Mouse (Mus musculus) hindbrain, embryonic 11.5 days (tissue): ENCODE measurements at regions not wholly inside any gene's neighbourhood (a gene's known extent, or its start where the extent isn't known, plus 50 kb on each side); places are given as distances from the start of the nearest gene placed in this dataset.

Experiments used
- ATAC-seq: fragments of 200-750 bp; cut with Nextera tagmentation; 2 replicates; pipeline ENCODE4 v1.8.0; 2017; ENCODE audit warnings: mild to moderate bottlenecking, moderate TSS enrichment, moderate library complexity; ENCODE audit not compliant: low FRiP score
- DNase-seq: peaks from one replicate; pipeline ENCODE4 v3.0.0-alpha.2; 2015; ENCODE audit warnings: low spot score
- H3K27ac ChIP-seq: fragments of 300-500 bp; sonication (generic); 2 replicates; pipeline ENCODE4 v1.5.1; 2014; ENCODE audit warnings: mild to moderate bottlenecking, low read depth, low read length
- H3K27me3 ChIP-seq: fragments of 300-500 bp; sonication (generic); 2 replicates; pipeline ENCODE4 v1.6.1; 2014; ENCODE audit warnings: mild to moderate bottlenecking, low read length, moderate library complexity, mixed read lengths; ENCODE audit not compliant: control insufficient read depth, insufficient read depth
- H3K36me3 ChIP-seq: fragments of 300-500 bp; sonication (generic); 2 replicates; pipeline ENCODE4 v1.6.1; 2014; ENCODE audit warnings: mild to moderate bottlenecking, low read length, moderate library complexity, mixed read lengths; ENCODE audit not compliant: control insufficient read depth, insufficient read depth
- H3K4me1 ChIP-seq: fragments of 300-500 bp; sonication (generic); replicated peaks from 2 replicates; pipeline ENCODE4 v1.6.1; 2014; ENCODE audit warnings: low read length, mixed read lengths; ENCODE audit not compliant: control insufficient read depth, insufficient read depth
- H3K4me2 ChIP-seq: fragments of 300-500 bp; sonication (generic); replicated peaks from 2 replicates; pipeline ENCODE4 v1.6.1; 2014; ENCODE audit warnings: mild to moderate bottlenecking, low read depth, low read length
- H3K4me3 ChIP-seq: fragments of 300-500 bp; sonication (generic); 2 replicates; pipeline ENCODE4 v1.5.1; 2014; ENCODE audit warnings: low read depth, low read length
- H3K9ac ChIP-seq: fragments of 300-500 bp; sonication (generic); 2 replicates; pipeline ENCODE4 v1.6.1; 2014; ENCODE audit warnings: low read depth, low read length
- H3K9me3 ChIP-seq: fragments of 300-500 bp; sonication (generic); 2 replicates; pipeline ENCODE4 v1.6.1; 2016; ENCODE audit warnings: low read length; ENCODE audit not compliant: control insufficient read depth
- WGBS: fragments of 180-500 bp; shearing (Covaris S2); extraction: QIAGEN DNeasy Blood & Tissue Kit; methylation state at CpG from one replicate; pipeline ENCODE4 v1.1.7; 2014; 5-methylcytosine and 5-hydroxymethylcytosine counted together

DNA sequence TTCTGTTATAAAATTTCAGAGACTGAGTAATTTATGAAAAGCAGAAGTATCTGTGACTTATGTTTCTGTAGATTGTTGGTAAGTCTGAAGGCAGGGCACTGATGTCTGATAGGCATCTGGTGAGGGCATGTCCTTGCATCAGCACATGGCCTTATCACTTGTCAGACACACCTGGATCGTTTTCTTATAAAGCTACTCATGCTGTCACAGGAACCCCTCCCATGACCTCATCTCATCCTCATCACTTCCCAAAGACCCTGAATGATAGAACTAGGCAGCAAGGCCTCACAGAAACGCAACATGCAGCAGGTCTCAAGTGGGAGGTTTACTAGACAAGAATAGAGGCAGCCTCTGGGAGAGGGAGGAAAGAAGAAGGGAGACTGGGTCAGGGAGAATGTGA lies 107.0 kb upstream of the Sall1 start:
- WGBS = 88% methylated on average over 2 of the region's 2 CpGs
- no peak overlapping the region for H3K4me2 ChIP-seq
- no peak overlapping the region for H3K4me3 ChIP-seq
- no peaks in the 10 kb centered on the region for H3K36me3 ChIP-seq
- H3K27me3 ChIP-seq = no peaks in the 10 kb centered on the region
- peaks cover 3% of the 10 kb centered on the region; the same call in 1 of the 2 replicates for H3K4me1 ChIP-seq
- no peak for ATAC-seq
- H3K27ac ChIP-seq = no peak overlapping the region
- H3K9ac ChIP-seq = no peak overlapping the region
- no peak for DNase-seq
- H3K9me3 ChIP-seq = no peaks in the 10 kb centered on the region

GRCm38 (mm10) chr8:89141529-89142235 lies 97.7 kb upstream of the Sall1 start:
- peaks cover 2% of the 10 kb centered on the region; the same call in 1 of the 2 replicates for H3K4me1 ChIP-seq
- no peaks in the 10 kb centered on the region for H3K36me3 ChIP-seq
- no peak overlapping the region for H3K27ac ChIP-seq
- H3K4me2 ChIP-seq = no peak overlapping the region
- DNase-seq (no peak), ATAC-seq (no peak)
- no peak overlapping the region for H3K4me3 ChIP-seq
- no peak overlapping the region for H3K9ac ChIP-seq
- H3K9me3 ChIP-seq = no peaks in the 10 kb centered on the region
- 62% methylated on average over 8 of the region's 8 CpGs for WGBS
- H3K27me3 ChIP-seq = no peaks in the 10 kb centered on the region

- H3K9me3 ChIP-seq = no peaks in the 10 kb centered on the region
- no peak overlapping the region for H3K9ac ChIP-seq
- 69% methylated on average over 3 of the region's 3 CpGs for WGBS
- DNase-seq (no peak), ATAC-seq (no peak)
- H3K4me2 ChIP-seq = no peak overlapping the region
- H3K36me3 ChIP-seq = no peaks in the 10 kb centered on the region
- H3K27me3 ChIP-seq = no peaks in the 10 kb centered on the region
- no peak overlapping the region for H3K4me3 ChIP-seq
- peaks cover 2% of the 10 kb centered on the region; the same call in 1 of the 2 replicates for H3K4me1 ChIP-seq
- H3K27ac ChIP-seq = no peak overlapping the region
These were observed 95.9 kb upstream of the Sall1 start for GRCm38 (mm10) chr8:89139876-89140275.

DNA sequence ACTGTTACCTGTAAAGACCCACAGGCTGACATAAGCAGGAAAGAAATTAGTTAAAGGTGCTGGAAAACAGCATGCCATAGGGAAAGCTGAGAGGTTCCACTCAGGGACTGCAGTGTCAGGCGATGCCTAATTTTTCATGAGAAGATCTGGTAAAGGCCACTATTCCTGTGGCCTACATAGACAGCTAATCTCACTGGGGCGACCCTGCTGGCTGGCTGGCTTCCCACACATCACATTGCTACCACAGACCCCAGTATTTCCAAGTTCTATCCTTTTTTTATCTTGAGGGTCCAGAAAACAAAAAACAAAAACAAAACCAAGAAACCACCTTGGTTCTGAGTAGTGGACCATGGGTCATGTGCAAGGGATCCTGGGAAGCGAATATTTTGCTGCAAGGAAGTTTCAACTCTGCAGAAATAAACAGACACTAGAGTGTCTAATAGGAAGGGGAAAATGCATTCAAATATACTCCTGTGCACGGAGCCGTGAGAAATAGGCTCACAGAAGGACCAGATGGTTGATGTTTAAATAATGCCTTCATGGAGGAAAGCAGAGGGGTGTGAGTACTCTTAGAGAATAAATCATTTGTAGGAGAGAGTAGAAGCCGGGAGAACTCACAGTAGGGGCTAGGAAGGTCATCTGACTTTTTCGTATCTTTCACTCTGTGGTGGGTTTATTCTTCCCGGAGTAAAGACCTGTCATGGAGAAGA lies 94.6 kb upstream of the Sall1 start:
- 71% methylated on average over 8 of the region's 8 CpGs for WGBS
- peaks cover 2% of the 10 kb centered on the region; the same call in 1 of the 2 replicates for H3K4me1 ChIP-seq
- H3K36me3 ChIP-seq = no peaks in the 10 kb centered on the region
- no peak for DNase-seq
- no peaks in the 10 kb centered on the region for H3K27me3 ChIP-seq
- no peak overlapping the region for H3K27ac ChIP-seq
- no peak overlapping the region for H3K9ac ChIP-seq
- H3K9me3 ChIP-seq = no peaks in the 10 kb centered on the region
- no peak for ATAC-seq
- no peak overlapping the region for H3K4me3 ChIP-seq
- no peak overlapping the region for H3K4me2 ChIP-seq

DNA sequence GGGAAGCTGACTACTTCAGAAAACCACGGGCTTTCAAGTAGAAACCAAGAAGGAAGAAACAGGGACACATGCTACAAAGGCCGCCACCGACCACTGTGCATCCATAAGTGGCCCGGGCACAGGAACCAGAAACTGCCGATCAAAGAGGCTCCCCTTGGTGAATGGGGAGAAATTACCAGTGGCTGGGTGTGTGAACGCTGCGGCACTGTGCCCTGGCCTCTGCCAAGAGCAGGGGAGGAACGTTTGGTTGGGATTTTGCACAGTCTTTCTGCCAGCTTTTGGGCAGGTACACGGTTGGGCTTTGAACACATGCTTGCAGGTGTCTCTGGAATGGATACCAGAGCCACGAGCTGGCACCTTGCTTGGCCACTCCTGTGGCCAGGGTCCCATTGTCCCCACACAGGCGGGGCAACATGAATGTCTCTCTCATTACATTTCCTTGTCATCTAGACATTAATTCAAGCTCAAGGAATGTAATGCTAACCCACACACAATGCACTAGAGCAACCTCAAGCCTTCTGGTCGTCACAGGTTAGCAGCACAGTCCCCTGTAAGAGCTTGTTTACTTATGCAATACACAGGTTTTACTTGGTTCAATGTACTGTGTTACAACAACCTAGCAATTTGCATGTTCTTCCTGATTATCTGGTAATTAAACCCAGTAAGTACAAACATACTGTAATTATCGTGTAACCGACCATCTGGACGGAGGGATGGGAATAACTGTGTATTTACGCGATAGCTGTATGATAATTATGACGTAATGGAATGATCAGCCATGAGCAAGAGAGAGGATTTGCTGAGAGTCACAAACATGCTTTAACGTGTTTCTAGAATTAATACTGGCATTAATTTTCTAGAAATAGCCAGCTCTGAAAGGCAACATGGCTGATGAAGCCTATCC lies 90.9 kb upstream of the Sall1 start:
- no peaks in the 10 kb centered on the region for H3K27me3 ChIP-seq
- no peaks in the 10 kb centered on the region for H3K36me3 ChIP-seq
- H3K4me1 ChIP-seq = no peaks in the 10 kb centered on the region; the same call in 1 of the 2 replicates
- H3K4me2 ChIP-seq = no peak overlapping the region
- no peak overlapping the region for H3K4me3 ChIP-seq
- no peak overlapping the region for H3K27ac ChIP-seq
- DNase-seq (no peak), ATAC-seq (no peak)
- no peaks in the 10 kb centered on the region for H3K9me3 ChIP-seq
- H3K9ac ChIP-seq = no peak overlapping the region
- WGBS = 86% methylated on average over 19 of the region's 19 CpGs

GRCm38 (mm10) chr8:89134058-89134457 lies 90.1 kb upstream of the Sall1 start:
- Histone ChIP-seq H3K27ac (no peak overlapping the region), H3K27me3 (no peaks in the 10 kb centered on the region), H3K9ac (no peak overlapping the region), H3K4me3 (no peak overlapping the region), H3K9me3 (no peaks in the 10 kb centered on the region), H3K4me1 (no peaks in the 10 kb centered on the region; the same call in 1 of the 2 replicates), H3K36me3 (no peaks in the 10 kb centered on the region), H3K4me2 (no peak overlapping the region)
- ATAC-seq (no peak), DNase-seq (no peak)
- WGBS = 47% methylated on average over 5 of the region's 5 CpGs

DNA sequence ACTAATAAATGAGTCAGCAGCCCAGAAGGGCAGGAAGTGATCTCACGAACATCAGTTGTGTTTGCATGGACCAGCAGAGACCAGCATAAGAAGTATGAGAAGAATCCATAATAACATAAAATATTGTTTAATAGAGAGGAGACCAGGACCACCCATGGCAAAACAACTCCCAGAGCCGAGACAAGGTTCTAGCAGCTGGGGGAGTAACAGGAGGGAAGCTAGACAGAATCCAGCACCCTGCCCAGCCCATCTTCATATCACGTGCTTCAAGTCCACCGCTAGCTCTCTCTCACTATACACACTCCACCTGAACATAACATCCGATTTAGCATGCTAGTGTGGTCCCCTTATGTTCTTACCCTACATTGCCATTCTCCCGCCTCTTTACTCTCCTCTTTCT lies 77.1 kb upstream of the Sall1 start:
- no peak overlapping the region for H3K9ac ChIP-seq
- no peaks in the 10 kb centered on the region for H3K4me1 ChIP-seq
- no peak for ATAC-seq
- no peak overlapping the region for H3K27ac ChIP-seq
- H3K4me3 ChIP-seq = no peak overlapping the region
- no peaks in the 10 kb centered on the region for H3K9me3 ChIP-seq
- no peak overlapping the region for H3K4me2 ChIP-seq
- DNase-seq = no peak
- no peaks in the 10 kb centered on the region for H3K27me3 ChIP-seq
- 91% methylated on average over 6 of the region's 6 CpGs for WGBS
- H3K36me3 ChIP-seq = no peaks in the 10 kb centered on the region

- ATAC-seq = no peak
- Histone ChIP-seq H3K36me3 (no peaks in the 10 kb centered on the region), H3K27me3 (no peaks in the 10 kb centered on the region), H3K9ac (no peak overlapping the region), H3K4me2 (no peak overlapping the region), H3K4me3 (no peak overlapping the region), H3K4me1 (no peaks in the 10 kb centered on the region), H3K27ac (no peak overlapping the region), H3K9me3 (no peaks in the 10 kb centered on the region)
- no peak for DNase-seq
- WGBS = 66% methylated on average over 15 of the region's 15 CpGs
These were observed 64.1 kb upstream of the Sall1 start for GRCm38 (mm10) chr8:89107895-89108660.
